Comparison of ENCODE assay signal across 21 mouse cellular contexts in genomic region chr3:83775403-83775802, GRCm38 (mm10). TPM values are rescaled to one million over a fixed set of nuclear protein-coding genes. Genes with fewer than 3 reads are reported as not detected.
A peak's percentile ranks its signal among the peaks of the same experiment; 100 is the strongest.
DNase-seq lines count a peak whose midpoint lies in the region; ATAC-seq and TF ChIP-seq lines count a peak whose summit lies in the region.
"Had no signal": no experiment of that assay in that cellular context is flagged by ENCODE, and none has a peak within 500 bp of the region (broad histone marks: within the 10 kb centered on the region; RNA-seq: fewer than 3 reads in every experiment).

No protein-coding gene starts in this region.

- H3K9me3 ChIP-seq in hindbrain, embryonic 13.5 days = no peaks in the 10 kb centered on the region
- no peaks in the 10 kb centered on the region for H3K9me3 ChIP-seq in hindbrain, embryonic 10.5 days
- no peaks in the 10 kb centered on the region for H3K9me3 ChIP-seq in embryonic facial prominence, embryonic 14.5 days (ENCODE audit: control insufficient read depth, low read length)
- H3K9me3 ChIP-seq in limb, embryonic 15.5 days = no peaks in the 10 kb centered on the region
- H3K9me3 ChIP-seq: heart, embryonic 15.5 days; liver, embryonic 13.5 days; midbrain, embryonic 10.5 days had no signal

- DNase-seq in hindbrain, embryonic 10.5 days (ENCODE audit: low spot score) = no peak
- DNase-seq in Patski (ENCODE audit: low read depth, low spot score) = no peak
- DNase-seq in embryonic facial prominence, embryonic 14.5 days (ENCODE audit: low spot score) = peak; percentile 82
- DNase-seq in right cerebral cortex, postnatal 14 days = no peak
- no peak for DNase-seq in testis, postnatal 14 days (ENCODE audit: low spot score)
- DNase-seq: adrenal gland, postnatal 10 days; cerebellum, adult 11 months; cerebellum, postnatal 14 days; gastrocnemius, postnatal 14 days; heart, adult 2 months; heart, postnatal 4 days; kidney, adult 2 months; kidney, postnatal 10 days; layer of hippocampus, postnatal 36 days; liver, embryonic 13.5 days; lung, embryonic 14.5 days had no signal

- no peaks in the 10 kb centered on the region for H3K27me3 ChIP-seq in hindbrain, embryonic 13.5 days
- no peaks in the 10 kb centered on the region for H3K27me3 ChIP-seq in hindbrain, embryonic 10.5 days (ENCODE audit: insufficient read depth, poor library complexity, severe bottlenecking)
- peaks cover 49% of the 10 kb centered on the region for H3K27me3 ChIP-seq in Patski
- H3K27me3 ChIP-seq in embryonic facial prominence, embryonic 14.5 days (replicated peaks; ENCODE audit: control insufficient read depth, insufficient read depth, low read length) = no peaks in the 10 kb centered on the region
- no peaks in the 10 kb centered on the region for H3K27me3 ChIP-seq in limb, embryonic 15.5 days
- H3K27me3 ChIP-seq: heart, embryonic 15.5 days; liver, embryonic 13.5 days had no signal

- H3K9ac ChIP-seq in hindbrain, embryonic 13.5 days = no peak overlapping the region
- no peak overlapping the region for H3K9ac ChIP-seq in embryonic facial prominence, embryonic 14.5 days (ENCODE audit: low read depth, low read length)
- no peak overlapping the region for H3K9ac ChIP-seq in limb, embryonic 15.5 days
- H3K9ac ChIP-seq: heart, embryonic 15.5 days; liver, embryonic 13.5 days; lung, embryonic 14.5 days had no signal

- TF ChIP-seq CTCF in Patski (IDR thresholded peaks at IDR 0.05) = no peak

- in situ Hi-C loops in Patski (cut with MboI; ENCODE audit: low pct_unique_long_range_greater_than_20kb) = no loop called here

- no peak overlapping the region for H3K27ac ChIP-seq in hindbrain, embryonic 13.5 days
- H3K27ac ChIP-seq in hindbrain, embryonic 10.5 days = no peak overlapping the region
- no peak overlapping the region for H3K27ac ChIP-seq in embryonic facial prominence, embryonic 14.5 days (replicated peaks; ENCODE audit: low read depth, low read length)
- peak overlapping the region; percentile 69 for H3K27ac ChIP-seq in limb, embryonic 15.5 days
- H3K27ac ChIP-seq: heart, adult 2 months; heart, embryonic 15.5 days; liver, embryonic 13.5 days; macrophage; midbrain, embryonic 10.5 days had no signal

- POLR2A ChIA-PET in Patski (lab: Charles Lee) = no interaction called here

- H3K4me2 ChIP-seq in hindbrain, embryonic 13.5 days = no peak overlapping the region
- H3K4me2 ChIP-seq in embryonic facial prominence, embryonic 14.5 days (ENCODE audit: low read depth, low read length) = no peak overlapping the region
- no peak overlapping the region for H3K4me2 ChIP-seq in limb, embryonic 15.5 days
- H3K4me2 ChIP-seq: heart, embryonic 15.5 days; liver, embryonic 13.5 days; lung, embryonic 14.5 days had no signal

- ATAC-seq in hindbrain, embryonic 13.5 days (ENCODE audit: low FRiP score) = peak; percentile 39; the same call in 1 of the 2 replicates
- peak; percentile 30 for ATAC-seq in Patski
- ATAC-seq in embryonic facial prominence, embryonic 14.5 days (ENCODE audit: low read depth) = peak; percentile 76
- peak; percentile 67; the same call in 1 of the 2 replicates for ATAC-seq in limb, embryonic 15.5 days (ENCODE audit: insufficient number of reproducible peaks, low FRiP score, low TSS enrichment, low read depth)

- H3K4me3 ChIP-seq in hindbrain, embryonic 13.5 days = no peak overlapping the region
- H3K4me3 ChIP-seq in hindbrain, embryonic 10.5 days = no peak overlapping the region
- no peak overlapping the region for H3K4me3 ChIP-seq in embryonic facial prominence, embryonic 14.5 days (ENCODE audit: low read depth, low read length)
- H3K4me3 ChIP-seq in limb, embryonic 15.5 days = no peak overlapping the region
- H3K4me3 ChIP-seq: heart, adult 2 months; heart, embryonic 15.5 days; liver, embryonic 13.5 days; midbrain, embryonic 10.5 days had no signal

- WGBS in hindbrain, embryonic 13.5 days = 78% methylated on average over 9 of the region's 9 CpGs
- WGBS in hindbrain, embryonic 10.5 days = 84% methylated on average over 9 of the region's 9 CpGs
- 59% methylated on average over 9 of the region's 9 CpGs for WGBS in embryonic facial prominence, embryonic 14.5 days
- 42% methylated on average over 9 of the region's 9 CpGs for WGBS in limb, embryonic 15.5 days

- no peaks in the 10 kb centered on the region for H3K4me1 ChIP-seq in hindbrain, embryonic 13.5 days (replicated peaks)
- peaks cover 24% of the 10 kb centered on the region for H3K4me1 ChIP-seq in hindbrain, embryonic 10.5 days (replicated peaks)
- H3K4me1 ChIP-seq in embryonic facial prominence, embryonic 14.5 days (ENCODE audit: control insufficient read depth, insufficient read depth, low read length) = 0 out of 2 replicates have a peak, but pooled peaks cover 2% of the 10 kb centered on the region
- peaks cover 18% of the 10 kb centered on the region for H3K4me1 ChIP-seq in limb, embryonic 15.5 days
- H3K4me1 ChIP-seq: heart, embryonic 15.5 days had no signal

- CTCF ChIA-PET in Patski (lab: Charles Lee) = interaction anchor here (1.3 kb wide), 1 partner anchor 9 kb away, joined by 3 read pairs; no protein-coding TSS in a partner anchor

- 0 out of 2 replicates have a peak, but pooled peaks cover 4% of the 10 kb centered on the region for H3K36me3 ChIP-seq in hindbrain, embryonic 13.5 days
- H3K36me3 ChIP-seq in hindbrain, embryonic 10.5 days = peaks cover 51% of the 10 kb centered on the region
- peaks cover 42% of the 10 kb centered on the region for H3K36me3 ChIP-seq in embryonic facial prominence, embryonic 14.5 days (ENCODE audit: control insufficient read depth, insufficient read depth, low read length)
- H3K36me3 ChIP-seq in limb, embryonic 15.5 days = peaks cover 14% of the 10 kb centered on the region
- H3K36me3 ChIP-seq: heart, embryonic 15.5 days; liver, embryonic 13.5 days had no signal

RNA-seq across cellular contexts. Expression of gene Sfrp2, which starts 9.3 kb away (rescaled TPM):
- 71.1 and 83.7 TPM in 2 replicates for polyA plus RNA-seq in hindbrain, embryonic 13.5 days (2015; fragmentation: Nextera tagmentation; extraction: Ambion mirVana)
- polyA plus RNA-seq in hindbrain, embryonic 10.5 days (2016; fragmentation: Nextera tagmentation; extraction: Ambion mirVana) = 166 and 251 TPM in 2 replicates
- polyA plus RNA-seq in Patski (2021) = 0.23 TPM
- polyA plus RNA-seq in embryonic facial prominence, embryonic 14.5 days (2014; fragmentation: Nextera tagmentation; extraction: Ambion mirVana) = 605 and 677 TPM in 2 replicates
- 247 and 354 TPM in 2 replicates for polyA plus RNA-seq in limb, embryonic 15.5 days (2015; fragmentation: Nextera tagmentation; extraction: Ambion mirVana)
- polyA plus RNA-seq: macrophage had no signal

Comparison
In these comparisons a context has a peak if more than half of its experiments do, and no peak if none do; other contexts are left out.
1. RNA of gene Sfrp2, which starts 9.3 kb away (polyA plus RNA-seq): 605 to 677 TPM in embryonic facial prominence, embryonic 14.5 days, 247 to 354 TPM in limb, embryonic 15.5 days, 166 to 251 TPM in hindbrain, embryonic 10.5 days and 71.1 to 83.7 TPM in hindbrain, embryonic 13.5 days; 0.23 TPM in Patski (single experiment); every median in the first group is over 10 times any median in the second.
2. Peak in every context shown above with its lines, with median percentiles within 50 percentile points of each other: ATAC-seq.